Mouse (Mus musculus) adrenal gland, postnatal 14 days (tissue): ENCODE data around the gene Dusp9. TPM values are rescaled to one million over a fixed set of nuclear protein-coding genes. Genes with fewer than 3 reads are reported as not detected.

ENCODE experiments used
- DNase-seq: peaks from one replicate; pipeline ENCODE4 v3.0.0; 2021; ENCODE audit warnings: mixed read lengths
- long read RNA-seq, 2 experiments: library from polyadenylated mRNA; stranded (forward); transcript quantifications; one replicate each; pipeline ENCODE4 v2.0.0; 2021
- total RNA-seq: library from RNA; stranded (reverse); gene quantifications from 2 replicates; pipeline ENCODE4 v1.2.3, GENCODE M21; 2021

The Dusp9 gene
- 0.30 and 0.74 TPM in 2 replicates for total RNA-seq
- long read RNA-seq, experiment 1, partial matches to known transcripts: 0 of 2 reads
- long read RNA-seq, experiment 1, other reads (novel, unspliced or antisense): 2 of 2 reads
- long read RNA-seq, experiment 2, partial matches to known transcripts: 0 of 1 reads
- long read RNA-seq, experiment 2, other reads (novel, unspliced or antisense): 1 of 1 reads

GRCm38 (mm10) chrX:73639255-73639675, at the start of gene Dusp9:
Dusp9 (plus strand) TSS chrX:73639419.
- DNase-seq: peak; percentile 74

DNA sequence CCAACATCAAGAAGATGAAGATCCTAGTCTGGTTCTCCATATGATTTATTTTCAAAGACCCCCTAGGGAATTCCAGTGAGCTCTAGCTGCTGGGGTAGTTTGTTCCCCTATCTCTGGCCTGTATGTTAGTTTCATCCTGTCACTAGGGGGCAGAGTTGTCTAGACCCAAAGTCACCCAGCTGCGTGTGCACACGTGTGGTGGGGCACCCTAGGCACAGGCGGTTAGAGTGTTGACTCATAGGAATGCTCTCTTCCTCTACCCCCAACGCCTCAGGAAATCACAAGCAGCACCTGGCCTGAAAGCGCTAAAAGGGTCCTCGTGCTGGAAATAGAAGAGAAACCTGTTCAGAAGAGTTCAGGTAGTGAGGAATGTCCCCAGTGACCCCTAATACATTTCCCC, 46.0 kb upstream of the Dusp9 start:
- peak; percentile 59 for DNase-seq

- no peak for DNase-seq
These were observed 44.6 kb upstream of the Dusp9 start for GRCm38 (mm10) chrX:73594451-73595121.

- no peak for DNase-seq
These were observed 43.8 kb upstream of the Dusp9 start for GRCm38 (mm10) chrX:73595297-73595938.

DNA sequence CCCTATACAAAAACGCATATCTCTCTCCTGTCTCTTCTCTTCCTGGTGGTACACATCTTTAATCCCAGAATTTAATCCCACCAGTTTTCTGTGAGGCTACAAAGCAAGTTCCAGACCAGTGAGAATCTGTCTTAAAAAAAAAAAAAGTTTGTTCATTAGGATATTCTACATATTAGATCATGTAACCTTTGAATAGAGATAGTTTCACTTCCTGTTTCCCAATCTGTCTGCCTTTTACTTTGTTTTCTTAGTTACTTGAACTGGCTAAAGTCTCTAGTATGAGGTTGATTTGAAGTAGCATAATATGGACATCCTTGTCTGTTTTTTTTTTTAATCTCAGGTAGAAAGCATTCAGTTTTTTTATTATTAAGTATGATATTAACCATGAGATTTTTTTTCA, 37.8 kb upstream of the Dusp9 start:
- no peak for DNase-seq

DNA sequence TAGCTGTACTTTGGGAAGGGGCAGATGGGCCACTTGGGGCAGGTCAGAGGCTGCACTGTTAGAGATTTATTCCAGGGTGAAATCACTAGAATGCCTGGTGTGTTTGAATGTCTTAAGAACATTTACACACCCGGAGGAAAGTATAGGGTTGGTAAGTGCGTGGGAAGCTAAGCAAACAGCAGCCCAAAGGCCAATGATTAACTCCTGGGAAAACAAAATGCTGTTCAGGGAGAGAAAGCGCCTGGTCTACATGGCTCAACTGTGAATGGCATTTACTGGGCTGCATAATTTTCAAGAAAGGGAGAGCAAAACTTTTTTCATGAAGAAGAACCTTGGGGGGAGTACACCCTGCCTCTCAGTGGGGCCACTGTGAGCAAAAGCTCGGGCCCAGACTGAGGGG, 25.6 kb upstream of the Dusp9 start:
- DNase-seq: no peak

- no peak for DNase-seq
These were observed 23.3 kb upstream of the Dusp9 start for GRCm38 (mm10) chrX:73615876-73616275.

- no peak for DNase-seq
These were observed 19.8 kb upstream of the Dusp9 start for GRCm38 (mm10) chrX:73619401-73619800.

DNA sequence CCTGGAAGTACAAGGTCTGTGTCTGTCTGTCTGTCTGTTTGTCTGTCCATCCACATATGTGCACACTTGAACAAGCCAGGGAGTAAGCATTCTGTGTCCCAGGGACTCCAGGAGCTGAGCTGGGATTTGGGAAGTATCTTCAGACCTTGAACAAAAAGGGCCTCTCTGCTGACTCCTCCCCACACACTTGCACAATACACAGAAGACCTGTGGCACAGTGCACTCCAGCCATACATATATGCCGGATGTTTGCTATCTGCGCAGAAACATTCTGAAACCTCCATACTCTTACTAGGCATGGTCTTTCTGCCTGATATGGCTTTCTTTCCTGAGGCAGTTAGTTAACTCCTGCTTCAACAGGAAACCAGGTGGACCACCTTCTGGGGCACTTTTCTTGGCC, 19.3 kb upstream of the Dusp9 start:
- no peak for DNase-seq

- no peak for DNase-seq
These were observed 12.2 kb upstream of the Dusp9 start for GRCm38 (mm10) chrX:73626981-73627380.

GRCm38 (mm10) chrX:73635425-73635824, 3.8 kb upstream of the Dusp9 start:
- no peak for DNase-seq

- DNase-seq: peak; percentile 27
These were observed 1.8 kb upstream of the Dusp9 start for GRCm38 (mm10) chrX:73637415-73637814.

- DNase-seq: peak; percentile 34
These were observed 766 bp downstream of the Dusp9 start for GRCm38 (mm10) chrX:73639901-73640469.

DNA sequence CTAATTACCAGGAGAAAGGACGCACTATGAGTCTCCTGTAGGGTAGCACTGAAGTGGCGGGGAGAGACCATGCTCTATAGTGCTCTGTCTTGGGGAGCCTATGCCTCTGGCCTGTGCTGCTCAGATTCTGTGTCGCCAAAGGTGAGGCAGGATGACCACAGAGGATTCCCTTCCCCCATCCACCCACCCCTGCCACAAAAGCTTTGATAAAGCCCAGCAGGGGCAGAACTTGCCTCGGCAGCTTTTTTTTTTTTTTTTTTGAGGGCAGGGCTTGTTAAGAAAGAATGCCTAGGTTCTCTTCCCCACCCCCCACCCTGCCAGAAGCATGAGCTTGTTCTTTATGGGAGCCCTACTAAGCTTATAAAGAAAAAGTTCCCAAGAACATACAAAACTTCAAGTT, 5.9 kb downstream of the Dusp9 start:
- DNase-seq: no peak

GRCm38 (mm10) chrX:73650869-73651268, 11.7 kb downstream of the Dusp9 start:
- no peak for DNase-seq

- no peak for DNase-seq
These were observed 14.2 kb downstream of the Dusp9 start for GRCm38 (mm10) chrX:73653392-73653791.

GRCm38 (mm10) chrX:73654177-73654576, 15.0 kb downstream of the Dusp9 start:
- peak; percentile 49 for DNase-seq

- peak; percentile 52 for DNase-seq
These were observed 16.3 kb downstream of the Dusp9 start for GRCm38 (mm10) chrX:73655529-73655928.

DNA sequence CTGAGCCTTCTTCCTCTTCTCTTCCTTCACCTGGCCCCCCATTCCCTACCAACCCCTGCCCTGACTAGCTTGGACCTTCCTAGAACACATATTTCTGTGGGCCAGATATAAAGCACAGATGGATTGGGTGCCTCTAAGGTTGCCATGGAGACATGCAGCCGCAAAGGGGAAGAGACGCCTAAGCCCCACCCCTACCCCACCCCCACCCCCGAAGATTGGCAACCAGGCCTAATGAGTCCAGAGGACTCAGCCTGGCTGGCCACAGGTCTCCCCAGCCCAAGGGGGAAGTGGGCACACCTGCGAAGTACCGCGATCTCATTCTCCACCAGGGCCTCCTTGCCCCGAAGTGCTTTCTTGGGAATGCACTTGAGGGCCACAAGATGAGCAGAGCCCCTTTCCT, 19.2 kb downstream of the Dusp9 start:
- DNase-seq: no peak

DNA sequence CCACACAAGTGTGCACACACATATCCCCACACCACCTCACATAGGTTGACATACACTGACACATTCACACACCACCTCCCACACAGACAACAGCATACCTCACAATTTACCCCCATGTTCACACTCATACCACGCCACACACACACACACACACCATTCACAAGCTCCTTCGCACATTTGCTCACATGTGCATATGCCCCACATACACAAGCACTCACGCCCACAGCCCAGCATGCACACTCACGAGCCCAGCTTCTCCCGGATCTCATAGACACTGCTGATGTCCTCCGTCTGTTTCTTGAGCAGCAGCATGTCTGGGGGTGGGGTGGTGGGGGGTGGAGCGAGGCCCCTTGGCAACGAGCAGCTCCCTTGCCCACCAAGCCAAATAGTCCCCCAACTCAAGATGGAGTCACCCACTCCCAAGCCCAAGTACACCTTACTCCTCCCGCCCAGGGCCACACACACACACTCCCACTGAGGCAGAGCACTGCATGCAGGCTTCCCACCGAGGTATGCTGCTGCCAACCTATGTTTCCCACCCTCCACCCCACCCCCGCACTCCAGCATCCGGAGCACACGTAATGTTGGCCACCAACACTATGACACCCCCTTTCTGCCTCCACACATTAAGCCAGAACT, 19.8 kb downstream of the Dusp9 start:
- no peak for DNase-seq

DNA sequence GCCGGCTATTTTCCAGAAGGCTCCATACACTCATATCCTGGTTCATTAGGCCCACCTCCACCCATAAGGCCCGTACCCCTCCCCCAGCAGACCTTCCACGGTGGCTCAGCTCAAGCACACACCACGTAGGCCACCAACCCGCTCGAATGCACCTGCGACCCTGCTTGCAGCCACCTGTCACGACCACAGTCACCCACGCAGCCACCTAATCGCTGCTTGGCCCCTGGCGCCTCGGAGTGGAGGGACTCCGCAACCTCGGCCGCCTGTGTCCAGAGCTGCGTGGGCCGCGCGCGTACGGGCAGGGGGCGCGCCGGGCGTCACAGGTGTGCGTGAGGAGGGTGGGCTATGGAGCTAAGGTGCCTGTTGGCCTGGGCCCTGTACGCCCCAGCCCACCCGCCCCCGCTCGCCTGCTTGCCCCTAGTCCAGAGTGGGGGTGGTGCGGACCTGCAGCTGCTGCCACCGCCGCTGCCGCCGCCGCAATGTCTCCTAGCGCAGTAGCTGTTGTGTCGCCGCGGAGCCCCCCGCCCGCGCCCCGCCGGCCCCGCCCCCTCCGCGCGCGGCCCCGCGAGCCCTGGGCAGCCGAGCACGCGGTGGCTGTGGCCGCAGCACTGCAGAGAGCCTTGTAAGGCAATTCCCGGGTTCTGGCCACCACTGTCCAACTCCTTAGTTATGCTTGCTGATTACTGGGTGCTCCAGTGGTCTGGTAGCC, 20.5 kb downstream of the Dusp9 start, which contains the start of gene Pnck:
Gene Pnck (minus strand): TSS at position 543 of the 709 bp plus-strand sequence.
- DNase-seq: peak; percentile 44

GRCm38 (mm10) chrX:73660284-73660665, 21.1 kb downstream of the Dusp9 start:
- no peak for DNase-seq
